Mouse (Mus musculus): Measurements from ENCODE around the gene Ccdc28b.

GRCm38 (mm10) chr4:129672878-129673449 is 49.2 kb upstream of the Ccdc28b start:
- TF ChIP-seq CTCF (conservative IDR thresholded peaks at IDR 0.05; ENCODE audit: low read length) (no peak), POU5F1 (IDR thresholded peaks at IDR 0.05; ENCODE audit: borderline replicate concordance, low read length) (no peak)
